Mouse (Mus musculus): ENCODE data around the gene Lrr1.
"Not testable (repeated sequence)": the region's sequence is repeated elsewhere in the genome, so short reads cannot be mapped to it uniquely, and the experiment has no call there.

Lrr1 gene

GRCm38 (mm10) chr12:69168461-69169106 lies at the start of gene Lrr1:
Lrr1 (plus strand) TSS chr12:69168814.
- DNase-seq (ENCODE audit: low spot score) = peak; percentile 89

DNA sequence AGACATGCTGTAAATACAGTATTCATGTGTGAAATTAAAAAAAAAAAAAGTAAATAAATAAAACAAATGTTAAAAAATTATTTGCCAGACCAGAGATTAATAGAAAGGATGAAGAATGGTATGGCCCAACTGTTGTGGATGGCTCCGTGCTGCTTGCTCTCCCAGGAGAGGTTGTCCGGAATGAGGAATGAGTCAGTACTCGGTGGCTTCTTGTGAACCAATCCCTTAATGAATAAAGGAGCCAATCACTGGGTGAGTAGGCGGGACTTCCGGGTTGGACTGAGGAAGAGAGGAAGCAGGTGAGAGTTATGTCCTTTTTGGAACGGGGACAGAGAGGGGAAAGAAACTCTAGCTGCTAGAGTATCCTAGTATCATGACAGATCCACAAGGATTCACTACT lies 48.7 kb upstream of the Lrr1 start:
- no peak for DNase-seq (ENCODE audit: low spot score)

DNA sequence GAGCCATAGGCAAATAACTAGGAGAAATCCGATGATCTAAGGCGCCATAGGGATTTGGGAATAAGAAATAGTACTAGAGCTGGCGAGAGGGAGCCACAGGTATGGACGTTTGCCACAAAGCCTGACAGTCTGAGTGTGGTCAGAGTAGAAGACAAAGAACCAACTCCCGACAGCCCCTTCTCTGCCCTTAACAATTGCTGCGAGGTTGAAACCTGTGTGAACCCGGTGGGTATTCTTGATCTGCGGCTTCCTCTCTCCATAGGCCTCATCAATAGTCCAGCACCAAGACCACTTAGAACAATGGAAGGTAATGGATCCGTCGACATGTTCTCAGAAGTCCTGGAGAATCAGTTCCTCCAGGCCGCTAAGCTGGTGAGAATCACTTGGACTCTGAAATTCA lies 45.8 kb upstream of the Lrr1 start:
- no peak for DNase-seq (ENCODE audit: low spot score)

DNA sequence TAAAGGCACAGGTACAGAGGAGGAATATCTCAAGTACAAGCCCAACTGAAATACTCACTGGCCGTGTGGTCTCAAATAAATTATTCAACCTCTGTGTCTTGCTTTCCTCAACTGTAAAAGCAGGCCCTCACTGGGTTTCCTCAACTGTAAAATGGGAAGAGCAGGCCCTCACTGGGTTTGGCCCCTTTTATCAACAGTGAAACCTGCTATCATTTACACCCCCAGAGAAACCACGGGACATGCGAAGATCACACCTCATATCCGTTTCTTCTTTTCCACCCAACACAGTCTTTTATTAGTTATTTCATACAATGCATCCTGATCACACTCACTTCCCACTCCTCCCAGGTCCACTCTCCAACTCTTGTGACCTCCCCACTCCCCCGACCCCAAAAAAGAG lies 43.5 kb upstream of the Lrr1 start:
- no peak for DNase-seq (ENCODE audit: low spot score)

- DNase-seq (ENCODE audit: low spot score) = peak; percentile 6
Measured at GRCm38 (mm10) chr12:69127170-69127569, 41.4 kb upstream of the Lrr1 start.

DNA sequence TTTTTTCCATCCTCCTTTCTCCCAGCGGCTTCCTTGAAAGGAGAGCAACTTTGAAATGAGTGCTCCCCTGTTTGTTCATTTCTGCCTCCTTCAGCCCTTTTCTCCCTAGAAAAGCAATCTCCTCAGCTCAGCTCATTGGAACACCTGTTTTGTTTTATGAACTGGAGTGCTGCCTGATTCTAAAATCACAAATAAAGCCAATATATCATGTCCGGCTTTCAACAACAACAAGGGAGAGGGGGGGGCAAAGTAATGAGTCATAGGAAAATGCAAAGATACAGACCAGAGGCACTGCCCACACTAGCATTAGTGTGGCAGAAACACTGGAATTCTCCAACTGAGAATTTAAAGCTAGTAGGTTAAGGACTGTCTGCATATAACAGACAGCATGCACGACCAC lies 41.0 kb upstream of the Lrr1 start:
- DNase-seq (ENCODE audit: low spot score) = no peak

GRCm38 (mm10) chr12:69129634-69130310 lies 38.8 kb upstream of the Lrr1 start:
- DNase-seq (ENCODE audit: low spot score) = no peak

- DNase-seq (ENCODE audit: low spot score) = no peak
Measured at GRCm38 (mm10) chr12:69130486-69130885, 38.1 kb upstream of the Lrr1 start.

DNA sequence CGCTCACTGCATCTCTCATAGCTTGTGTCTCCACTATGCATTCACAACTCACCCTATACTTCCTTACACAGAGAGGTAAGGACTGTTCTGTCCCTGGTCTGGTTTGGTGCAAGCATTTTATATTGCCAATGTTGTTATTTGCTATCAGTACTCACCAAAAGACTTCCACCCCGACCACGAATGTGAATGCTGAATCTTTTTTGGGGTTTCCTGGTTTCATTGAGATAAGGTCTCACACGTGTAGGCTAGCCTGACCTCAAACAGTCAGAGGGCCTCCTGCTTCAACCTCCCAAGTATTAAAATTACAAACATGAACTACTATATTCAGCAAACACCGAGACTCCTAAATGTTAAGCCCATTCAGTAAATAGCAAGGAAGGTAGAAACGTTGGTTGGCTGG lies 37.3 kb upstream of the Lrr1 start:
- no peak for DNase-seq (ENCODE audit: low spot score)

GRCm38 (mm10) chr12:69131981-69132380 lies 36.6 kb upstream of the Lrr1 start:
- DNase-seq (ENCODE audit: low spot score) = peak; percentile 51

DNA sequence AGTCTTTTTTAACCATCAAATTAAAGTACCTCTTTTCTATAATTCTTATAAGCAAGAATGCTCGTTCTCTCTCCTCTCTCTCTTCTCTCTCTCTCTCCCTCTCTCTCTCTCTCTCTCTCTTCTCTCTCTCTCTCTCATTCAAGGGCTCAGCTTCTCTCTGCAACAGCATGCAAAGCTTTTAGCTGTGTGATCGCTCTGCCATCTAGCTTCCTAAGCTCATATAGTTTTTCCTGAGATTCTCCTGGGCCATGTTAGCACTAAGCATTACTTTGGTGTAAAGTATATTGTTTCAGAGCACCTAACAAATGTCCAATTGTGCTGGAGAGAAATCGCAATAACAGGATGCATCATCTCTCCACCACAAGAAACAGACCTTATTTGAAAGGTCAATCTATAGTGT lies 29.4 kb upstream of the Lrr1 start:
- DNase-seq (ENCODE audit: low spot score) = no peak

GRCm38 (mm10) chr12:69139841-69140240 lies 28.8 kb upstream of the Lrr1 start:
- no peak for DNase-seq (ENCODE audit: low spot score)

DNA sequence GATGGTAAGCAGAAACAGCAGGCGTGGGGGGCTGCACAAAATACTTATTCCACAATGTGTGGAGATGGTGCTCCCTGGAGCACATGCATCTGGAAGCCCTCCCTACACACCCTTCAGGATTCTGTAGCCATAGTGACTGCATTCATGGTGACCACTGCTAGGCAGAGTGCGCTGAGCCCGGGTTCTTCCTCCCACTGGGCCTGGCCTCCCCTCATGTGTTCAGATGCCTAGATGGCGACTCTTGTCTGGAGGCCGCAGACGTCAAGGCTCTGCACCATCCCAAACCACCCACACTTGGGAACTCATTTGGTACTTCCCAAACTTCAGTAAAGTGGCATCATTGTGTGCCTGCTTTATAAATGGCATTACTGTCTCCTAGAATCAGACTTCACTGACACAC lies 25.2 kb upstream of the Lrr1 start:
- no peak for DNase-seq (ENCODE audit: low spot score)

DNA sequence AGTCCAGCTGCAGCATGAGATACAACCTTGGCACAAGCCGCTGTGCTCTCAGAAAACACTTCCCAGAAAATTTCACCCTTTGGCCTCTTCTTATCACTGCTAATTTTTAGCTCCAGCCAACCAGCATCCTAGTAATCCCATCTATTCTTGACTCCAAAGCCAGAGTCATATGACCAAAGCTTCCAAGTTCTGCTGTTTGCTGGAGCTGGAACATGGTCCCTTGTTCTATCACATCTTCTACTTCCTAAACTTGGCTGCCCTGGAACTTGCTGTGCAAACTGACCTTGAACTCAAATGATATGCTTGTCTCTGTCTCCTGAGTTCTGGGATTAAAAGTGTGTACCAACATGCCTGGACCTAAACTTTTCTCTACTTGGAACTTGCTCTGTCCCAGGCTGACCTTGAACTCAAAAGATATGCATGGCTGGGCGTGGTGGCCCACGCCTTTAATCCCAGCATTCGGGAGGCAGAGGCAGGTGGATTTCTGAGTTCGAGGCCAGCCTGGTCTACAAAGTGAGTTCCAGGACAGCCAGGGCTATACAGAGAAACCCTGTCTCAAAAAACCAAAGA lies 21.4 kb upstream of the Lrr1 start:
- DNase-seq (ENCODE audit: low spot score) = no peak

- DNase-seq (ENCODE audit: low spot score) = no peak
Measured at GRCm38 (mm10) chr12:69150049-69150448, 18.6 kb upstream of the Lrr1 start.

DNA sequence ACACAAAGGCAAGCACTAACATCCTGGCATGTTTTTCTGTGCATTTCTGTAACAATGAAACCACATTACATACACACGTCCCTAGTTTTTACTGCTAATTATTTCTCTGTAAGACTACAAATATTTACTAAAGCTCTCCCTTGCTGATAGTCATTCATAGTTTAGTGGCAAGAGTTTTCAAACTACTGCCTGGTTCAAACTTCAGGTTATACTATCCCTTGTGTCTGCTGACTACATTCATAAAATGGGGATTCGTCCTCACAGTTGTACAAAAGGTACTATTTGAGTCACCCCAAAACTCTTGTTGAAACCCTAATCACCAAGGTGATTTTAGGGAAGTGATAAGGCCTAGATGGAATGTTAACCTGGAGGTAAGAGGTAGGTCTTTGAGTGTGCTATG lies 12.7 kb upstream of the Lrr1 start:
- no peak for DNase-seq (ENCODE audit: low spot score)

DNA sequence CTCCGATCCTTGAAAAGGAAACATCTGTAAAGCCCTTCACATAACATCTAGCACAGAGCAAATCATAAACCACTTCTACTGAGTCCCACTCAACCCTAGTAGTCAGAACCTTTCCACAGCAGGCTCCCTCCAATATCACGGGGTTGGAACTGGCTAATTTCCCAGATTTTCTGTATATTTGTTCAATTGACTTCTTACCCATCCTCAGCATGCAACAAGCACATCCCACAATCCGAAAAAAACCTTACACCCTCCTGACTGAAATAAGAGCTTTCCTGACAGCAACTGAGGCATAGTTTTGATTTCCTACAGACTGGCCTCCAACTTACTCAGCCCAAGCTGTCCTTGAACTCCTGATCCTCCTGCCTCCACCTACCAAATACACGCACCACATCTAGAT lies 12.2 kb upstream of the Lrr1 start:
- no peak for DNase-seq (ENCODE audit: low spot score)

GRCm38 (mm10) chr12:69157107-69157506 lies 11.5 kb upstream of the Lrr1 start:
- no peak for DNase-seq (ENCODE audit: low spot score)

- DNase-seq (ENCODE audit: low spot score) = no peak
Measured at GRCm38 (mm10) chr12:69158366-69158764, 10.2 kb upstream of the Lrr1 start.

DNA sequence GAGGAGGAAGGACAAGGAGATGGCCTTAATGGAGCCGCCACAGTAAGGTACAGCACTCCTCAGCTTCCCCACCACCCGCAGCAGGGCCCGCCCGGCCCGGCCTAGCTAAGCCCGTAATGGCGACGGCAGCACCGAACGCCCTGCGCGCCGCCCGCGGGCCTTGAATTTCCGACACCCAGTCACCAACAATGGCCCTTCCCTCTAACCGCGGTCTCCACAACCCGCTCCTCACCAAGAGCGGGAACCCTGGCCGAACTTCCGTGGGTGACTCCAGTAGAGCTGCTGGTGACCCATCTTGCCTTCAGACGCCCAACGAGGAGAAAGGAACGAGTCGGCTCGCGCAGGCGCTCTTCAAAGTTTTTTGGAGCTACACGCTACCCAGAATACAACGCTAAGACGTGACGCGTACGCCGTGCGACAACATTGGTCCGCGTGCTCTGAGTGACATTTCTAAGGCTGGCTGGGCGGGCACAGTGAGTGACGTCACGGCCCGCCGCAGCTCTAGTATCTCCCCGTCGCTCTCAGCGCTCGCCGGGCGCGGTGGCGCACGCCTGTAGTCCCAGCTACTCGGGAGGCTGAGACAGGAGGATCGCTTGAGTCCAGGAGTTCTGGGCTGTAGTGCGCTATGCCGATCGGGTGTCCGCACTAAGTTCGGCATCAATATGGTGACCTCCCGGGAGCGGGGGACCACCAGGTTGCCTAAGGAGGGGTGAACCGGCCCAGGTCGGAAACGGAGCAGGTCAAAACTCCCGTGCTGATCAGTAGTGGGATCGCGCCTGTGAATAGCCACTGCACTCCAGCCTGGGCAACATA lies 9.6 kb upstream of the Lrr1 start, which contains the start of gene Rps29:
Gene Rps29 (minus strand): TSS at position 422 of the 813 bp plus-strand sequence.
- peak; percentile 99 for DNase-seq (ENCODE audit: low spot score)

GRCm38 (mm10) chr12:69159578-69159940 lies 9.1 kb upstream of the Lrr1 start:
- peak; percentile 24 for DNase-seq (ENCODE audit: low spot score)

- DNase-seq (ENCODE audit: low spot score) = not testable (repeated sequence)
Measured at GRCm38 (mm10) chr12:69160677-69161076, 7.9 kb upstream of the Lrr1 start.

DNA sequence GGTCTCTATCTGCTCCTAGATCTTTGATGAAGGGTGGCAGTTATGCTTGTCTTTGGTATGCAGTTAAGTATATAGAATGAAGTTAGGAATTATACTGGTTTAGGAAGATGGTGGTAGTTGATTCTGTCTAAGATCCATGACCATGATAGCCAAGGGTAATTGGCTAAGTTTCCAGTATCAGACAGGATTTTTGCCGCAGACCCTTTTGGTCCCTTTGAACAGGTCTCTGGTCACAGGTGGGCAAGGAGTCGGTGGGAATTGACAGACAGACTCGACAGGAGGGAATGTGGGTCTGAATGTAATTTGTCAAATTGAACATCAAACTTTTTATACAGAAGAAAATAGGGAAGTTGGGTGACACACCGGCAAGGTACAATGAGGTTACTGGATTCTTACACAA lies 5.0 kb upstream of the Lrr1 start:
- DNase-seq (ENCODE audit: low spot score) = not testable (repeated sequence)
